In genomic region chr17:56356921-56357885, GRCm38 (mm10) we compare ENCODE assay signal across 8 mouse cellular contexts. TPM values are rescaled to one million over a fixed set of nuclear protein-coding genes. Genes with fewer than 3 reads are reported as not detected.
DNase-seq lines count a peak whose midpoint lies in the region; ATAC-seq and TF ChIP-seq lines count a peak whose summit lies in the region.

No protein-coding gene starts in this region.

- no peak overlapping the region for H3K27ac ChIP-seq in testis, adult 2 months (ENCODE audit: control insufficient read depth, insufficient read depth, low read depth, low read length)
- no peak overlapping the region for H3K27ac ChIP-seq in gastrocnemius, adult 2 months
- H3K27ac ChIP-seq in intestine, embryonic 15.5 days, result no peak overlapping the region

- H3K9ac ChIP-seq in intestine, embryonic 15.5 days, result no peak overlapping the region

- H3K4me3 ChIP-seq in testis, adult 2 months (ENCODE audit: control insufficient read depth, low read depth, low read length), result no peak overlapping the region
- H3K4me3 ChIP-seq in gastrocnemius, adult 2 months, result no peak overlapping the region
- H3K4me3 ChIP-seq in intestine, embryonic 15.5 days (replicated peaks), result no peak overlapping the region

- TF ChIP-seq POLR2A in testis, adult 2 months (IDR thresholded peaks at IDR 0.05; ENCODE audit: control insufficient read depth, low read depth, low read length), result no peak

- 67% methylated on average over 9 of the region's 9 CpGs for WGBS in intestine, embryonic 15.5 days

- no peaks in the 10 kb centered on the region for H3K9me3 ChIP-seq in intestine, embryonic 15.5 days

- no peak overlapping the region for H3K4me2 ChIP-seq in intestine, embryonic 15.5 days (replicated peaks)

- H3K27me3 ChIP-seq in testis, adult 2 months (ENCODE audit: control insufficient read depth, insufficient read depth, low read length), result no peaks in the 10 kb centered on the region
- no peaks in the 10 kb centered on the region for H3K27me3 ChIP-seq in intestine, embryonic 15.5 days (replicated peaks)

- H3K36me3 ChIP-seq in testis, adult 2 months (ENCODE audit: control insufficient read depth, insufficient read depth, low read length), result no peaks in the 10 kb centered on the region
- H3K36me3 ChIP-seq in intestine, embryonic 15.5 days, result peaks cover 22% of the 10 kb centered on the region

- no peaks in the 10 kb centered on the region for H3K4me1 ChIP-seq in testis, adult 2 months (ENCODE audit: control insufficient read depth, insufficient read depth, low read length)
- no peaks in the 10 kb centered on the region for H3K4me1 ChIP-seq in intestine, embryonic 15.5 days (replicated peaks)

- no peak for DNase-seq in testis, postnatal 14 days (ENCODE audit: low spot score)
- peak; percentile 78 to 83 for DNase-seq in cerebellum, postnatal 36 days
- DNase-seq in gastrocnemius, adult 2 months, result peak; percentile 74
- DNase-seq in left cerebral cortex, postnatal 10 days (ENCODE audit: extremely low spot score in 1 of 2, low spot score in 2 of 2), result peak; percentile 70 to 71
- DNase-seq in right cerebral cortex, postnatal 10 days (ENCODE audit: low spot score in 2 of 2), result peak; percentile 82 to 85

- TF ChIP-seq CTCF in testis, adult 2 months (IDR thresholded peaks at IDR 0.05; ENCODE audit: control insufficient read depth, insufficient read depth, insufficient replicate concordance, low read depth, low read length), result peak; percentile 78; the same call in 1 of the 2 replicates
- peak; percentile 96 for TF ChIP-seq CTCF in gastrocnemius, adult 2 months (IDR thresholded peaks at IDR 0.05)

- intact Hi-C loops in gastrocnemius, adult 2 months (cut with DNase I), result loop anchor here (1.0 to 5.0 kb wide), 4 partner anchors 44 to 310 kb away; no protein-coding TSS in a partner anchor
- intact Hi-C loops in left cerebral cortex, postnatal 10 days (cut with DNase I), result loop anchor here (2.0 kb wide), 1 partner anchor 202 kb away; no protein-coding TSS in a partner anchor

- peak; percentile 79 for ATAC-seq in intestine, embryonic 15.5 days
- ATAC-seq in megakaryocyte-erythroid progenitor cell, adult 5-6 weeks (replicated peaks; ENCODE audit: low FRiP score, low TSS enrichment, poor library complexity, severe bottlenecking), result peak; percentile 72

RNA-seq across cellular contexts. Expression of gene Kdm4b, which starts 31.3 kb away (rescaled TPM):
- 20.0 and 21.9 TPM in 2 replicates for polyA plus RNA-seq in testis, adult 2 months (2012; rRNA removed)
- total RNA-seq in gastrocnemius, adult 2 months (2021), result 10 to 100 TPM; 25.6 to 27.3 TPM
- polyA plus RNA-seq in intestine, embryonic 15.5 days (2015; fragmentation: Nextera tagmentation; extraction: Ambion mirVana), result 25.1 and 27.5 TPM in 2 replicates
- total RNA-seq in left cerebral cortex, postnatal 10 days (2021), result 10 to 100 TPM; 82.9 to 83.5 TPM
- 16.0 and 17.3 TPM in 2 replicates for total RNA-seq in megakaryocyte-erythroid progenitor cell, adult 5-6 weeks (2014; fragmentation: Nextera tagmentation)
- 11.0 and 14.3 TPM in 2 replicates for total RNA-seq in megakaryocyte-erythroid progenitor cell, adult 5-6 weeks (2017)

RNA-seq across cellular contexts. Expression of gene Uhrf1, which starts 54.1 kb away (rescaled TPM):
- 41.1 and 43.1 TPM in 2 replicates for polyA plus RNA-seq in testis, adult 2 months (2012; rRNA removed)
- 1 to 10 TPM; 1.3 to 2.1 TPM for total RNA-seq in gastrocnemius, adult 2 months (2021)
- 124 and 125 TPM in 2 replicates for polyA plus RNA-seq in intestine, embryonic 15.5 days (2015; fragmentation: Nextera tagmentation; extraction: Ambion mirVana)
- total RNA-seq in left cerebral cortex, postnatal 10 days (2021), result 1 to 10 TPM; 4.2 to 5.6 TPM
- 151 and 161 TPM in 2 replicates for total RNA-seq in megakaryocyte-erythroid progenitor cell, adult 5-6 weeks (2014; fragmentation: Nextera tagmentation)
- 150 and 161 TPM in 2 replicates for total RNA-seq in megakaryocyte-erythroid progenitor cell, adult 5-6 weeks (2017)

RNA-seq across cellular contexts. Expression of gene Arrdc5, which starts 57.1 kb away (rescaled TPM):
- polyA plus RNA-seq in testis, adult 2 months (2012; rRNA removed), result 274 and 296 TPM in 2 replicates
- not detected for total RNA-seq in gastrocnemius, adult 2 months (2021)
- polyA plus RNA-seq in intestine, embryonic 15.5 days (2015; fragmentation: Nextera tagmentation; extraction: Ambion mirVana), result not detected in 2 replicates
- not detected for total RNA-seq in left cerebral cortex, postnatal 10 days (2021)
- not detected in 2 replicates for total RNA-seq in megakaryocyte-erythroid progenitor cell, adult 5-6 weeks (2014; fragmentation: Nextera tagmentation)
- total RNA-seq in megakaryocyte-erythroid progenitor cell, adult 5-6 weeks (2017), result not detected in 2 replicates

Comparison
In these comparisons a context has a peak if more than half of its experiments do, and no peak if none do; other contexts are left out.
1. RNA of gene Uhrf1, which starts 54.1 kb away (total RNA-seq): 150 to 161 TPM in megakaryocyte-erythroid progenitor cell, adult 5-6 weeks; 4.2 to 5.6 TPM in left cerebral cortex, postnatal 10 days and 1.3 to 2.1 TPM in gastrocnemius, adult 2 months; every median in the first group is over 10 times any median in the second.